Mouse (Mus musculus) neural tube, embryonic 14.5 days (tissue): ENCODE measurements around the gene Ccdc7a. TPM values are rescaled to one million over a fixed set of nuclear protein-coding genes. Genes with fewer than 3 reads are reported as not detected.
A peak's percentile ranks its signal among the peaks of the same experiment; 100 is the strongest.

Experiments
- ATAC-seq: fragments of 200-750 bp; cut with Nextera tagmentation; 2 replicates; pipeline ENCODE4 v1.8.0; 2017; ENCODE audit warnings: low read depth, mild to moderate bottlenecking, moderate TSS enrichment, moderate library complexity
- H3K27ac ChIP-seq: fragments of 300-500 bp; sonication (generic); 2 replicates; pipeline ENCODE4 v1.5.1; 2014; ENCODE audit warnings: low read depth, mild to moderate bottlenecking, control low read depth, low read length, moderate library complexity, mixed read lengths
- H3K27me3 ChIP-seq: fragments of 300-500 bp; sonication (generic); 2 replicates; pipeline ENCODE4 v1.6.1; 2014; ENCODE audit warnings: low read length; ENCODE audit not compliant: control insufficient read depth, insufficient read depth
- H3K36me3 ChIP-seq: fragments of 300-500 bp; sonication (generic); 2 replicates; pipeline ENCODE4 v1.6.1; 2014; ENCODE audit warnings: low read length, mixed read lengths; ENCODE audit not compliant: control insufficient read depth, insufficient read depth
- H3K4me1 ChIP-seq: fragments of 300-500 bp; sonication (generic); 2 replicates; pipeline ENCODE4 v1.6.1; 2014; ENCODE audit warnings: low read length; ENCODE audit not compliant: control insufficient read depth, insufficient read depth
- H3K4me2 ChIP-seq: fragments of 300-500 bp; sonication (generic); 2 replicates; pipeline ENCODE4 v1.6.1; 2014; ENCODE audit warnings: mild to moderate bottlenecking, low read depth, low read length, control low read depth
- H3K4me3 ChIP-seq: fragments of 300-500 bp; sonication (generic); 2 replicates; pipeline ENCODE4 v1.5.1; 2014; ENCODE audit warnings: low read depth, low read length, control low read depth, mixed read lengths
- H3K9ac ChIP-seq: fragments of 300-500 bp; sonication (generic); replicated peaks from 2 replicates; pipeline ENCODE4 v1.6.1; 2014; ENCODE audit warnings: low read depth, mild to moderate bottlenecking, control low read depth, low read length, mixed read lengths
- H3K9me3 ChIP-seq: fragments of 300-500 bp; sonication (generic); 2 replicates; pipeline ENCODE4 v1.6.1; 2016; ENCODE audit warnings: low read length; ENCODE audit not compliant: control insufficient read depth
- WGBS: fragments of 180-500 bp; shearing (Covaris S2); extraction: QIAGEN DNeasy Blood & Tissue Kit; methylation state at CpG from one replicate; pipeline ENCODE4 v1.1.7; 2014; 5-methylcytosine and 5-hydroxymethylcytosine counted together
- polyA plus RNA-seq: library from polyadenylated mRNA; unstranded; fragments of >200 nt; fragmentation: Nextera tagmentation; extraction: Ambion mirVana; gene quantifications from 2 replicates; pipeline ENCODE4 v1.2.1, GENCODE M21; 2014

Gene Ccdc7a
- polyA plus RNA-seq, 1 experiment from 2014 or later, result 0.23 TPM

- Histone ChIP-seq H3K4me2 (no peak overlapping the region), H3K36me3 (peaks cover 7% of the 10 kb centered on the region; the same call in 1 of the 2 replicates), H3K9ac (no peak overlapping the region), H3K27me3 (no peaks in the 10 kb centered on the region), H3K4me3 (no peak overlapping the region), H3K27ac (no peak overlapping the region), H3K9me3 (no peaks in the 10 kb centered on the region), H3K4me1 (no peaks in the 10 kb centered on the region)
- no peak for ATAC-seq
- 86% methylated on average over 1 of the region's 1 CpGs for WGBS
Observed at GRCm38 (mm10) chr8:128704376-128704775, 360.9 kb downstream of the Ccdc7a start.

GRCm38 (mm10) chr8:128697945-128698344, 367.4 kb downstream of the Ccdc7a start:
- ATAC-seq, result no peak
- Histone ChIP-seq H3K36me3 (no peaks in the 10 kb centered on the region), H3K4me1 (no peaks in the 10 kb centered on the region; the same call in 1 of the 2 replicates), H3K4me2 (no peak overlapping the region), H3K27ac (no peak overlapping the region), H3K9me3 (no peaks in the 10 kb centered on the region), H3K27me3 (no peaks in the 10 kb centered on the region), H3K4me3 (no peak overlapping the region), H3K9ac (no peak overlapping the region)
- WGBS, result 82% methylated on average over 3 of the region's 3 CpGs

GRCm38 (mm10) chr8:128696701-128697397, 368.5 kb downstream of the Ccdc7a start:
- H3K4me2 ChIP-seq, result no peak overlapping the region
- no peak overlapping the region for H3K27ac ChIP-seq
- no peaks in the 10 kb centered on the region; the same call in 1 of the 2 replicates for H3K4me1 ChIP-seq
- WGBS, result 100% methylated on average over 1 of the region's 1 CpGs
- no peaks in the 10 kb centered on the region for H3K36me3 ChIP-seq
- H3K9me3 ChIP-seq, result no peaks in the 10 kb centered on the region
- ATAC-seq, result no peak
- H3K9ac ChIP-seq, result no peak overlapping the region
- H3K4me3 ChIP-seq, result no peak overlapping the region
- H3K27me3 ChIP-seq, result no peaks in the 10 kb centered on the region

GRCm38 (mm10) chr8:128690056-128690455, 375.3 kb downstream of the Ccdc7a start:
- H3K4me3 ChIP-seq, result no peak overlapping the region
- no peak overlapping the region for H3K9ac ChIP-seq
- no peaks in the 10 kb centered on the region for H3K36me3 ChIP-seq
- no peak for ATAC-seq
- H3K27me3 ChIP-seq, result no peaks in the 10 kb centered on the region
- no peak overlapping the region for H3K4me2 ChIP-seq
- H3K9me3 ChIP-seq, result no peaks in the 10 kb centered on the region
- peaks cover 14% of the 10 kb centered on the region for H3K4me1 ChIP-seq
- 67% methylated on average over 1 of the region's 1 CpGs for WGBS
- no peak overlapping the region for H3K27ac ChIP-seq

- Histone ChIP-seq H3K27me3 (no peaks in the 10 kb centered on the region), H3K36me3 (no peaks in the 10 kb centered on the region), H3K4me3 (no peak overlapping the region), H3K4me1 (peaks cover 14% of the 10 kb centered on the region), H3K9ac (no peak overlapping the region), H3K27ac (no peak overlapping the region), H3K4me2 (no peak overlapping the region), H3K9me3 (no peaks in the 10 kb centered on the region)
- 85% methylated on average over 3 of the region's 3 CpGs for WGBS
- no peak for ATAC-seq
Observed at GRCm38 (mm10) chr8:128688679-128689078, 376.6 kb downstream of the Ccdc7a start.

GRCm38 (mm10) chr8:128686429-128686990, 378.8 kb downstream of the Ccdc7a start:
- H3K4me1 ChIP-seq, result peaks cover 14% of the 10 kb centered on the region
- peak overlapping the region; percentile 99 for H3K9ac ChIP-seq
- no peaks in the 10 kb centered on the region for H3K27me3 ChIP-seq
- H3K4me3 ChIP-seq, result peak overlapping the region; percentile 92
- no peak for ATAC-seq
- H3K27ac ChIP-seq, result peak overlapping the region; percentile 100
- 0% methylated on average over 2 of the region's 2 CpGs for WGBS
- no peaks in the 10 kb centered on the region for H3K9me3 ChIP-seq
- no peaks in the 10 kb centered on the region for H3K36me3 ChIP-seq
- peak overlapping the region; percentile 66 for H3K4me2 ChIP-seq

GRCm38 (mm10) chr8:128685507-128686428, 379.5 kb downstream of the Ccdc7a start, which contains the start of gene Itgb1:
Gene Itgb1, plus strand, starts transcription at chr8:128685654.
- Histone ChIP-seq H3K27ac (peak within 1 kb of the TSS; percentile 100), H3K4me2 (peak within 1 kb of the TSS; percentile 66), H3K9me3 (no peaks in the 10 kb centered on the region), H3K4me3 (peak within 1 kb of the TSS; percentile 92), H3K9ac (peak within 1 kb of the TSS; percentile 99), H3K36me3 (no peaks in the 10 kb centered on the region), H3K4me1 (peaks cover 14% of the 10 kb centered on the region), H3K27me3 (no peaks in the 10 kb centered on the region)
- peak; percentile 94 for ATAC-seq
- under 1% methylated on average over 80 of the region's 113 CpGs for WGBS

- ATAC-seq, result peak; percentile 54
- peak overlapping the region; percentile 66 for H3K4me2 ChIP-seq
- H3K36me3 ChIP-seq, result no peaks in the 10 kb centered on the region
- peak overlapping the region; percentile 92 for H3K4me3 ChIP-seq
- H3K4me1 ChIP-seq, result peaks cover 7% of the 10 kb centered on the region
- peak overlapping the region; percentile 100 for H3K27ac ChIP-seq
- H3K9ac ChIP-seq, result peak overlapping the region; percentile 99
- WGBS, result 5% methylated on average over 24 of the region's 25 CpGs
- H3K9me3 ChIP-seq, result no peaks in the 10 kb centered on the region
- H3K27me3 ChIP-seq, result no peaks in the 10 kb centered on the region
Observed at GRCm38 (mm10) chr8:128684609-128685506, 380.5 kb downstream of the Ccdc7a start.
